Mouse (Mus musculus): ENCODE measurements around the gene Gnpnat1. TPM values are rescaled to one million over a fixed set of nuclear protein-coding genes. Genes with fewer than 3 reads are reported as not detected.

Gnpnat1 gene
- total and polyA plus RNA-seq, 2 experiments: 23.5 to 115 TPM

GRCm38 (mm10) chr14:45329018-45329588 lies 75.6 kb downstream of the Gnpnat1 start:
- Histone ChIP-seq H3K36me3 (ENCODE audit: control insufficient read depth, insufficient read depth, low read length) (peaks cover 21% of the 10 kb centered on the region), H3K9ac (ENCODE audit: low read depth, low read length) (peak overlapping the region; percentile 17; the same call in 1 of the 2 replicates), H3K27me3 (ENCODE audit: control insufficient read depth, insufficient read depth, low read length) (no peaks in the 10 kb centered on the region), H3K27ac (replicated peaks; ENCODE audit: insufficient read depth, low read depth, low read length) (peak overlapping the region; percentile 30), H3K79me2 (ENCODE audit: control insufficient read depth, insufficient read depth, low read length) (peaks cover 9% of the 10 kb centered on the region; the same call in 1 of the 2 replicates), H3K4me3 (ENCODE audit: insufficient read depth, low read depth, low read length) (peak overlapping the region; percentile 39), H3K4me1 (ENCODE audit: control insufficient read depth, insufficient read depth, low read length) (no peaks in the 10 kb centered on the region; the same call in 1 of the 2 replicates)
- peak; percentile 69 for DNase-seq (ENCODE audit: extremely low read depth, low read depth, low spot score)
- 12% methylated on average over 8 of the region's 8 CpGs for WGBS
- no peak for TF ChIP-seq POLR2A (IDR thresholded peaks at IDR 0.05; ENCODE audit: extremely low read depth, insufficient read depth, low read length)

- TF ChIP-seq POLR2A (IDR thresholded peaks at IDR 0.05; ENCODE audit: extremely low read depth, insufficient read depth, low read length) (no peak), CTCF (IDR thresholded peaks at IDR 0.05; ENCODE audit: low read depth, low read length) (no peak)
- no peak overlapping the region for H3K4me3 ChIP-seq (ENCODE audit: insufficient read depth, low read depth, low read length)
- WGBS: 95% methylated on average over 4 of the region's 4 CpGs
- no peaks in the 10 kb centered on the region; the same call in 1 of the 2 replicates for H3K4me1 ChIP-seq (ENCODE audit: control insufficient read depth, insufficient read depth, low read length)
- peaks cover 9% of the 10 kb centered on the region; the same call in 1 of the 2 replicates for H3K79me2 ChIP-seq (ENCODE audit: control insufficient read depth, insufficient read depth, low read length)
- H3K27ac ChIP-seq (replicated peaks; ENCODE audit: insufficient read depth, low read depth, low read length): no peak overlapping the region
- H3K36me3 ChIP-seq (ENCODE audit: control insufficient read depth, insufficient read depth, low read length): peaks cover 15% of the 10 kb centered on the region
- H3K27me3 ChIP-seq (ENCODE audit: control insufficient read depth, insufficient read depth, low read length): no peaks in the 10 kb centered on the region
- DNase-seq (ENCODE audit: extremely low read depth, low read depth, low spot score): no peak
- no peak overlapping the region for H3K9ac ChIP-seq (ENCODE audit: low read depth, low read length)
Observed at GRCm38 (mm10) chr14:45328072-45328713, 76.5 kb downstream of the Gnpnat1 start.

Other genes starting within 250 kb of the Gnpnat1 start
- gene Gpr137c, start 185.2 kb downstream of the Gnpnat1 start, total RNA-seq (2014; rRNA removed): 0.81 and 1.6 TPM in 2 replicates
- 1.2 and 3.3 TPM in 2 replicates for gene Gpr137c, start 185.2 kb downstream of the Gnpnat1 start, polyA plus RNA-seq (2012; rRNA removed)
- gene Txndc16, start 184.6 kb downstream of the Gnpnat1 start, total RNA-seq (2014; rRNA removed): 8.2 and 10.3 TPM in 2 replicates
- gene Txndc16, start 184.6 kb downstream of the Gnpnat1 start, polyA plus RNA-seq (2012; rRNA removed): 0.81 and 0.96 TPM in 2 replicates
- gene Ero1l, start 86.1 kb downstream of the Gnpnat1 start, total RNA-seq (2014; rRNA removed): 14.9 and 16.1 TPM in 2 replicates
- gene Ero1l, start 86.1 kb downstream of the Gnpnat1 start, polyA plus RNA-seq (2012; rRNA removed): 4.1 and 4.2 TPM in 2 replicates
- 101 and 108 TPM in 2 replicates for gene Psmc6, start 75.1 kb downstream of the Gnpnat1 start, total RNA-seq (2014; rRNA removed)
- 21.5 and 32.8 TPM in 2 replicates for gene Psmc6, start 75.1 kb downstream of the Gnpnat1 start, polyA plus RNA-seq (2012; rRNA removed)
- gene Styx, start 53.8 kb downstream of the Gnpnat1 start, total RNA-seq (2014; rRNA removed): 5.3 and 6.1 TPM in 2 replicates
- 1.4 and 3.5 TPM in 2 replicates for gene Styx, start 53.8 kb downstream of the Gnpnat1 start, polyA plus RNA-seq (2012; rRNA removed)
- gene Fermt2, start 125.2 kb upstream of the Gnpnat1 start, total RNA-seq (2014; rRNA removed): 95.1 and 104 TPM in 2 replicates
- gene Fermt2, start 125.2 kb upstream of the Gnpnat1 start, polyA plus RNA-seq (2012; rRNA removed): 37.4 and 49.7 TPM in 2 replicates